Mouse (Mus musculus): Measurements from ENCODE around the gene Fip1l1.

Gene Fip1l1

GRCm38 (mm10) chr5:74617816-74618572, 82.7 kb downstream of the Fip1l1 start:
- DNase-seq: no peak

- DNase-seq: peak; percentile 34 to 43
Observed at GRCm38 (mm10) chr5:74618573-74619059, 83.4 kb downstream of the Fip1l1 start.

- DNase-seq: no peak
Observed at GRCm38 (mm10) chr5:74621691-74622470, 86.6 kb downstream of the Fip1l1 start.

- DNase-seq: no peak
Observed at GRCm38 (mm10) chr5:74623316-74624000, 88.2 kb downstream of the Fip1l1 start.

GRCm38 (mm10) chr5:74624385-74624784, 89.1 kb downstream of the Fip1l1 start:
- DNase-seq: no peak

GRCm38 (mm10) chr5:74628001-74628400, 92.8 kb downstream of the Fip1l1 start:
- no peak for DNase-seq

- peak in 1 of 2 experiments; percentile 19 for DNase-seq
Observed at GRCm38 (mm10) chr5:74632369-74633114, 97.3 kb downstream of the Fip1l1 start.

GRCm38 (mm10) chr5:74633453-74633852, 98.2 kb downstream of the Fip1l1 start:
- no peak for DNase-seq

GRCm38 (mm10) chr5:74634391-74634790, 99.1 kb downstream of the Fip1l1 start:
- DNase-seq: no peak

- no peak for DNase-seq
Observed at GRCm38 (mm10) chr5:74639516-74639915, 104.3 kb downstream of the Fip1l1 start.

- DNase-seq: no peak
Observed at GRCm38 (mm10) chr5:74640504-74640903, 105.3 kb downstream of the Fip1l1 start.

- peak; percentile 33 to 37 for DNase-seq
Observed at GRCm38 (mm10) chr5:74641000-74641399, 105.8 kb downstream of the Fip1l1 start.

- DNase-seq: no peak
Observed at GRCm38 (mm10) chr5:74642291-74642690, 107.0 kb downstream of the Fip1l1 start.

- DNase-seq: no peak
Observed at GRCm38 (mm10) chr5:74647584-74647984, 112.3 kb downstream of the Fip1l1 start.

GRCm38 (mm10) chr5:74648216-74648615, 113.0 kb downstream of the Fip1l1 start:
- DNase-seq: no peak

Data from cerebellum, adult 18-20 months (tissue).